Mouse (Mus musculus) brown adipose tissue, adult 24 weeks (tissue): Measurements from ENCODE around the gene Plgrkt. TPM values are rescaled to one million over a fixed set of nuclear protein-coding genes. Genes with fewer than 3 reads are reported as not detected.

Experiments
- H3K27ac ChIP-seq: fragments of 200-500 bp; replicated peaks from 2 replicates; pipeline ENCODE4 v1.5.1; 2012; ENCODE audit warnings: low read depth, mild to moderate bottlenecking, low read length
- H3K4me1 ChIP-seq: fragments of 200-500 bp; 2 replicates; pipeline ENCODE4 v1.6.1; 2012; ENCODE audit warnings: low read length, mixed read lengths; ENCODE audit not compliant: control insufficient read depth, insufficient read depth, insufficient read length
- H3K4me3 ChIP-seq: fragments of 200-500 bp; 2 replicates; pipeline ENCODE4 v1.5.1; 2012; ENCODE audit warnings: low read depth, mild to moderate bottlenecking, low read length, moderate library complexity; ENCODE audit not compliant: insufficient read depth
- polyA plus RNA-seq: library from polyadenylated mRNA; stranded (reverse); fragments of >200 nt; gene quantifications from 2 replicates; pipeline ENCODE4 v1.2.4, GENCODE M21; 2012; ENCODE audit not compliant: missing spikeins, insufficient read depth, insufficient read length

The Plgrkt gene
- polyA plus RNA-seq, 1 experiment, result 119 TPM

- no peaks in the 10 kb centered on the region for H3K4me1 ChIP-seq
- no peak overlapping the region for H3K27ac ChIP-seq
- no peak overlapping the region for H3K4me3 ChIP-seq
Observed at GRCm38 (mm10) chr19:29302119-29302518, 65.1 kb downstream of the Plgrkt start.

- Histone ChIP-seq H3K4me1 (no peaks in the 10 kb centered on the region), H3K27ac (no peak overlapping the region), H3K4me3 (no peak overlapping the region)
Observed at GRCm38 (mm10) chr19:29300919-29301318, 66.3 kb downstream of the Plgrkt start.

Other genes starting within 250 kb of the Plgrkt start
- gene Jak2, start 115.6 kb downstream of the Plgrkt start, polyA plus RNA-seq, result 9.3 and 11.6 TPM in 2 replicates
- gene Insl6, start 42.0 kb downstream of the Plgrkt start, polyA plus RNA-seq, result 8.0 and 8.2 TPM in 2 replicates
- not detected in 2 replicates for gene Rln1, start 32.7 kb downstream of the Plgrkt start, polyA plus RNA-seq
- gene Cd274, start 65 bp upstream of the Plgrkt start, polyA plus RNA-seq, result 52.6 and 58.2 TPM in 2 replicates
- gene Pdcd1lg2, start 43.5 kb upstream of the Plgrkt start, polyA plus RNA-seq, result not detected in 2 replicates
- gene Ric1, start 154.9 kb upstream of the Plgrkt start, polyA plus RNA-seq, result 21.6 and 23.3 TPM in 2 replicates